Mouse (Mus musculus) urinary bladder, postnatal 36 days (tissue): ENCODE measurements at regions not wholly inside any gene's neighbourhood (a gene's known extent, or its start where the extent isn't known, plus 50 kb on each side); places are given as distances from the start of the nearest gene placed in this dataset.
"Not testable (repeated sequence)": the region's sequence is repeated elsewhere in the genome, so short reads cannot be mapped to it uniquely, and the experiment has no call there.

ENCODE experiments used
- DNase-seq, 2 experiments: peaks; one replicate each; pipeline ENCODE4 v3.0.0; 2022; ENCODE audit warnings: low spot score in 2 of 2, mixed read lengths in 1 of 2

DNA sequence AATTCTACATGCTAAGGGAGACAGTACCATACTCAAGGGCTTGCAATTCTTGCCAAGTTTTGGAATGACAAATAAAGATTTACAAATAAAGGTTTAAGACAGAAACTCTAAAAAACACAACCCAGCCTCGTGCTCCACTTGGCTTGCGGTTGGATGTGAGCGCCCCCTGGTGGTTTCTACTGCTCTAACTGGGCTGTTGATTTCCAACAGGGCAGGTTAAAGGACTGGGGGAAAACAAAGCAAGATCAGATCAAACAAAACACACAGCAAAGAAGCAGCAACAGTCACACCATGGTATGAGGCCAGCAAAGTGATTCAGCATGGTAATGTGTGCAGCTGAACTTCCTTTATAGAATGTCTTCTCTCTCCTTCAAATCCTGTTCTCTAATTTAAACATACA, 339.2 kb downstream of the Adam3 start:
- peak; percentile 63 to 77 for DNase-seq

DNA sequence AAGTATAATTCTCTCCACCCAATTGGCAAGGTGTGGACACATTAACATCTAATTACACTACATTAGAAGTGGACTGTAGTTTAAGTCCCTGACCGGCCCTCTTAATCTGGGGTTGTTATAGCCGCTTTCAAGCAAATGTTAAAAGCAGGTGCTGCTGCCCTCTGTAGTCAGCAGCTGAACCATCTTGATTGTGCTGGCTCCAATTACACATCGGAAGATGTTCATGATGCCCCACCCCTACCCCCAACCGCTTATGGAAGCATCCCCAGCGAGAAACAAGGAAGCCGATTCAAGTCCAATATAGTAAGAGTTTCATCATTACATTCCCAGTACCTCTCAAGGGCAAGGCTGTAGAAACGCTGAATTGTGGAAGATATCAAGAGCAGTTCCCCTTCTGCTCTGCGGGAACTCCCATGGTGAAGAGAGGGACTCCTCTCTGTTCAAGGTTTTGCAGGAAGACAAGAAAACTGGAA, 341.7 kb downstream of the Adam3 start:
- no peak for DNase-seq

- no peak for DNase-seq
Observed at GRCm38 (mm10) chr8:24383130-24383962, 342.3 kb downstream of the Adam3 start.

DNA sequence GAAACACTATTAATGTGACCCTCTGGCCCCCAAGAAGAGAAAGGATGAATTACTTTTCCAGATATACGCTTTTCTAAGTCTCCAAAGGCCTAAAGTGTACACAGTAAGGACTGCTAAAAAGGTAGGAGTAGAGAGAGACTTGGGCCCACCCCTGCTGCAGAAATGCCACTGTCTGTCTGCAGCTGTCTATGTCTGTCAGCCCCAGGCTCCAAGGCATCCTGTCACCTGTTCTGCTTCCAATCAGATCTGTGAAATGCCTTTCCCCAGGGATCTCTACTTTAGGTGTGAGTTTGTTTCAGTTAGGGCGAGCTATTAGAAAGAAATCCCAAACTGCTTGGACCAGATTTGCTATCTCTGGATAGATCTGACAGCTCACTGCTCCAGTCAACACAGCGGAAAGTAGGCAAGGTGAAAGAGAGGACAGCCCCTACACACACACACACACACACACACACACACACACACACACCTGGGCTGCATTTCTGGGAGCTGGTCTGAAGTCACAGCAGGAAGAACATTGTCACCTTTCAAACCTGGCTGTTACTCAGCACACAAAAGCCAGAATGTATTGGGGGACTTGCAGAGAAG, 343.9 kb downstream of the Adam3 start:
- DNase-seq, result no peak

DNA sequence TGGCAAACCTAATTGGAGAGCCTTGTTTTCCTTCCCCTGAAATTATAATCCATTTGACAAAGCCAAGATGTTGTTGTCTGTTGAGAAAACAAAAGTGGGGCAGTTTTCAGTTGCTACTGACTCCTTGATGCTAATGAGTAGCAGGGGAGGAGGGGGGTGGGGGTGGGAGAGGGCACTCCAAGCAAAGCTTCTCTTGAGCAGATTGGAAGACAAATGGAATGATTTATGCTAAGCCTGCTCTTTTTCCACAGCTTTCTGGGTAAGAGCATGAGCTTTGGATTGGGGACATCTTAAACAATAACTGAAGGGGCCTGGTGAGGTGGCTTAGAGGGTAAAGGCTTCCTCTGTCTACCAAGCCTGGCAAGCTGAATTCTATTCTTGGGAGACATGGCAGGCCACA, 347.6 kb downstream of the Adam3 start:
- no peak for DNase-seq

GRCm38 (mm10) chr8:24376846-24377245, 348.8 kb downstream of the Adam3 start:
- DNase-seq, result not testable (repeated sequence)

- no peak for DNase-seq
Observed at GRCm38 (mm10) chr8:24374503-24374902, 351.1 kb downstream of the Adam3 start.

DNA sequence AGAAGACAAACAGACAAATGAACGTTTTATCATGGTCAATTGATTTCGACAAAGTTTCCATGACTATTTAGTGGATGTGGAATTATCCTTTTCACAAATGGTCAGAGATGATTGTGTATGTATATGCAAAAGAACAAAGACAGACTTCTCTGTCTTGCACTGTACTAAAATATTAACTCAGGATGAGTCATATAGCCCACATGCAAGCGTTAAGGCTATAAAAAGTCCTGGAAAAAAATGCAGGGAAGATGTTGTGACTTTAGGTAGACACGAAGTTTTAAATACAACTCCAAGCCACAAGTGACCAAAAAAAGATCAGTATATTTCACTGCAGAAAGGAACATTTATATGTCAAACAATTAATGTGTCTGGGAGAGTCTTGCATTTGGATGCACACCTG, 353.6 kb downstream of the Adam3 start:
- DNase-seq, result no peak

GRCm38 (mm10) chr8:24366000-24366399, 359.7 kb downstream of the Adam3 start:
- DNase-seq, result no peak

- no peak for DNase-seq
Observed at GRCm38 (mm10) chr8:24364685-24365084, 361.0 kb downstream of the Adam3 start.

GRCm38 (mm10) chr8:24359022-24359600, 366.5 kb downstream of the Adam3 start:
- DNase-seq, result no peak

DNA sequence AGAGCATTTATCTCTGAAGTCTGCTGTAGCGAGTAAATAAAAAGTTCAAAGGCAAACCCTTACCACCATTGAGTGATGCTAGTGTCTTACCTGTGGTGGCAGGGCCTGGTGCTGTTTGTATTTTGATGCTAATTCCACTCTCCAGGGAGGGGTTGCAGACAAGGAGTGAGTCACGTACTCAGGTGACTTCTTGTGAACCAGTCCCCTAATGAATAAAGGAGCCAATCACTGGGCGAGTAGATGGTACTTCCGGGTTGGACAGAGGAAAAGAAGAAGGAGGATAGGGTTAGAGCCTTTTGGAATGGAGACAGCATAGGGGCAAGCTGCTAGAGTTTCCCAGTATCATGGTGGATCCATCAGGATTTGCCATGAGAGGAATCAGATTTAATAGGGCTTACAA, 370.5 kb downstream of the Adam3 start:
- no peak for DNase-seq

DNA sequence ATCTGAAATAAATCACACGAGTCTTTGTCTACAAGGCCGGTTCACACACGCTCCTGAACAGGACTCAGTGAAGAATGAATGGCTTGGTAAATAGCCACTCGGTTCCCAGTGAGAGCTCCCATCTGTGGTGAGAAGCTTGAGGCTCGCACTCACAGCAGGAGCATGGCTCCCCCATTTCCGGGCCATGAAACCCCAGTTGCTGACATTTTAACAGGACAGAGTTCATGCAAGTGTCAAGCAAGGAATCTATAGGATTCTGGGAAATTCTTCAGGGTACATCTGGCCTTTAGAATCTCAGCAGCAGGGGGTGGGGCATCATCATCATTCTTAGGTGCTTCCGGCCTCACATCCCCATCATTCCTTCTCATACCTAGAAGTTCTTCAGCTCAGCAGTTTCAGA, 371.8 kb downstream of the Adam3 start:
- no peak for DNase-seq

GRCm38 (mm10) chr8:24352322-24352721, 373.3 kb downstream of the Adam3 start:
- DNase-seq, result no peak

GRCm38 (mm10) chr8:24351760-24352159, 373.9 kb downstream of the Adam3 start:
- no peak for DNase-seq

DNA sequence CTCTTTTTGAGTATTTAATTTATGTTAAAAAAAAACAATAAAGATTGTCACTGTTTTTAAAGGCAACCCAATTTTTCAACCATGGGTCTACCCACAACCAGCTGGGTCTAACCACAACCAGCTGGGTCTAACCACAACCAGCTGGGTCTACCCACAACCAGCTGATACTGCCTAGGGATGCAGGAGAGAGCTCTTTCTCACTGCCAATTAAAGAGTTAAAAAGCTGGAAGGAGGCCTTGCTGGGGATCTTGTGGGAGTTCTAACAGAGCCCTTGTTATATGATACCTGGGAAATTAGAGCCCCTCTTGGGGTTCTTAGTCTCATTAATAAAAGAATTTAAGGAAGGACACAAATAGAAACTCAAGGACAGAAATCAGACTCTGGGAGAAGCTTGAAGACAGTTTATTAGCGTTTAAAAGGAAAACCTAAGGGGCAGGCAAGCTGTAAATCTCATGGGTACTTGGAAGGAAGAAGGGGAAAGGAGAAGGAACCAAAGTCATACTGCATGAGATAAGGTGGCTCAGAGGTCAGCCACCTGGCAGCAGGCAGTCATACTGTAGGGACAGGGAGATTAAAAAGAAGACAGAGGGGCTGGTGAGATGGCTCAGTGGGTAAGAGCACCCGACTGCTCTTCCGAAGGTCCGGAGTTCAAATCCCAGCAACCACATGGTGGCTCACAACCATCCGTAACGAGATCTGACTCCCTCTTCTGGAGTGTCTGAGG, 379.1 kb downstream of the Adam3 start:
- DNase-seq, result no peak

DNA sequence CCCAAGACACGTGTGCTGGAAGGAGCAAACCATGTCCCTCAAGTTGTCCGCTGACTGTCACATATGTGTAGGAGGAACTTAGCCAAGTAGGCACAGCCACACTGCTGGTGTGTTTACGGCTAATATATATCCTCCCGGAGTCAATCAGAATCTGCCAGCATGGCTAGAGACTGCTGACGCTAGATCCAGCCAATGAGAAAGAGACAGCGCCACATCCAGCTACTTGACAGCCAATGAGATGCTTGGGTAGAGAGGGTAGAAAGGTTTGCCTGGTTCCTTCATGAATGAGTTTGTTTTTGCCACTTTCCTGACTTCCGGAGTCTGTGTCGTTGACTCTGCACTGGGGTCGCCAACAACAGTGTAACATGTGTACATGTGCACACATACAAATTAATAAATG, 387.0 kb downstream of the Adam3 start:
- no peak for DNase-seq

DNA sequence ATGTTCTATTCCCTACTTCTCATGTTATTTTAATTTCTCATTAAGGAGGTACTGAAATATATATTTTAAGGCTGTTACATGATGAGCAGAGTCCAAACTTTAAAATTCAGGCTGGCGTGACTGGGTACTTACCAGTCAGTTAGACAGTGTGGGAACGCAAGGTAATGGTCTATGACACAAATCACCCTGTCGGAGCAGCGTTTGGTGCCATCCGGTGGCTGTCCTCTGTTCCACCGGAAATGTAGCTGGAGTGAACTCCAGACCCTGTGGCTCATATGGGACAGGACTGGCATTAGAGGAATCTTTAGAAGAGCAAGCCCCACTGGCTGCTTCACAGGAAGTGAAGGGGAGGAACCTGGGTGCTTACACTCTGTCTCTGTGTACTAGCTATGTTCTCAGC, 388.0 kb downstream of the Adam3 start:
- no peak for DNase-seq

DNA sequence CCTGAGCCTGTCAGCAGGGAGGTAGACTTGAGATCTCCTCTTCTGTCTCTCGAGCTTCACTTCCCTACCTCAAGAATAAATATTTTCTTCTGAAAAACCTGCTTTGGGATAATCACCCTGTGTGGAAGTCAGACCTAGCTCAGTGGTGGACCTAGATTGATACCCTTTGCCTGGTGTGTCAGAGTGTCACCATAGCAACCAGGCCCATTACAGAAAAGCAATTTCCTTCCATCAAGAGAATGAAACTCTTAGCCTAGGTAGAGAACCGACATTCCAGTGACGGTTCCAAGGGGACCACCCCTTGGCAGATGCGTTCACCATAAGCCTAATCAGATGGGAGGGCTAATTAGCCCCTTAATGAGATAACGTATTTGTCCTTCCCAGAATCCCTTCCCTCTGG, 389.9 kb downstream of the Adam3 start:
- no peak for DNase-seq

DNA sequence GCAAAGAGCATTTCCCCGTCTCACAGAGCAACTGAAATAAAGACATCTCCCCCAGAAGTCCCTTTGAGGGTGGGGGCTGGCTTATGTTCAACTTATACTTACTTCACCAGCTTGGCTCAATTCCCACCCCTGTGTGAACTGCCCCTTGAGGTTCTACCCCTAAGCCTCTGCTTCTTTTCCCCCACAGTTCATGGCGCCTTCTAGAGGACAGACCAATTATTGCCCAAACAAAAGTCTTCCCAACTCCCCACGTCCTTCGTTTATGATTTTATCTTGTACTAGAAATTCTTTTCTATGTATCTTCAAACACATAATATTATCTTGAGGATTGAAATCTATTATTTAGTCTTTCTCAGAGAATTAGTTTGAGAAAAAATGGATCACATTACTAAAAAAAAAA, 391.9 kb downstream of the Adam3 start:
- DNase-seq, result no peak

- DNase-seq, result no peak
Observed at GRCm38 (mm10) chr8:24310893-24311292, 414.8 kb downstream of the Adam3 start.

GRCm38 (mm10) chr8:24294565-24294964, 431.1 kb downstream of the Adam3 start:
- DNase-seq, result no peak
